Mouse (Mus musculus): ENCODE data around the gene Krtap3-1. TPM values are rescaled to one million over a fixed set of nuclear protein-coding genes. Genes with fewer than 3 reads are reported as not detected.

The Krtap3-1 gene
- total RNA-seq, 2 experiments from 2014 or later: not detected

DNA sequence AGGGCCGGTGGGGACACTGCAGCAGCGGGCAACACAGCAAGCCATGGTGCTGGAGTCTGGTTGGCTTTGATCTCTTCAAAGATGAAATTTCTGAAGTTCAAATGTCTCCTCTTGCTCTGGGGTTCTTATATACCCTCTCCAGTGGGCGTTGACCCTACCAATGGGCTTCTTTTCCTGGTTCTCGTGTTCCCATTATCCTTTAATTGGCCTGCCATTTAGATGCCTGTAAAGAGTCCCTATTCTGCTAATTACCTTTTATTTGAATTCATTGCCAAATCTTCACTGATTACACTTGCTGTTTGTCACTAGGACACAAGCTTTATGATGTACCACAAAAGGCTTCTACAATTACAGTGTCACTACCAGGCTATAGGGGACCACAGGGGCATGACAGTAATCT is 15.7 kb downstream of the Krtap3-1 start, which contains the start of gene Krtap3-3:
Gene Krtap3-3 (minus strand): TSS at position 101 of the 400 bp plus-strand sequence.
- intact Hi-C loops (cut with DNase I): no loop called here
- no peak for DNase-seq (ENCODE audit: low spot score in 2 of 2)

DNA sequence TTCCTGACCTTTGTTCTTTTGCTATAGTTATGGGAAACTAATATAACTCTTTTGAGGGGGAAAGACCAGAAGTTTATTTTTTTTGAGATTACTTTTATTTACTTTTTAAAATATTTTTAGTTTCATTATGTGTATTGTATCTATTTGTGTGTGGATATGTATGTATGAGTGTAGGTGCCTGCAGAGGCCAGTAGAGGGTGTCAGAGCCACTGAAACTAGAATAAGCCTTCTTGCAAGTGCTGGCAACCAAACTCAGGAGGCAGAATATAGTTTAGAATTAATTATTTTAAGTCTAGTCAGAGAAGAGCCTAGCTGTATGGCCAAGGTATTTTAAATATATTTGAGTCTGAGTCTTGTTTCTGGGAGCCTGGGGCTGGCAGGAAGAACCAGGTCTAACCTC is 18.5 kb downstream of the Krtap3-1 start:
- no peak for DNase-seq (ENCODE audit: low spot score in 2 of 2)
- intact Hi-C loops (cut with DNase I): no loop called here

DNA sequence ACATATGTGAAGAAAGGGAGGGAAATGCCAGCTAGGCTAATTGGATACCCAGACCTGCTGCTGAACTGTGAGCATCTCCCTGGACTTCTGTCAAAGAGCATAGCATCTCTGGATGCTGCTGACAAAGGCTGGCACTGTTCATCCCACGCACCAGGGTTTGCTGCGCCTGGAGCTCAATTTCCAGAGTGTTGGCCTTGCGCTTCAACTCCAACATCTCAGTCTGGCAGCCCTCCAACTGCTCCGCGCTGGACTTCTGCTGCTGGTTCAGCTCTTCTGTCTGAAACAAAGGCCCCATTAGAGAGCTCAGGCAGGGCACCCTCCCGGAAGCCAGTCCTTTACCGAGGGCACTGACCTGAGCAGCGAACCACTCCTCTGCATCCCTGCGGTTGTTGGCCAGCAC is 26.7 kb downstream of the Krtap3-1 start:
- DNase-seq (ENCODE audit: low spot score in 2 of 2): peak; percentile 26 to 40
- intact Hi-C loops (cut with DNase I): no loop called here

DNA sequence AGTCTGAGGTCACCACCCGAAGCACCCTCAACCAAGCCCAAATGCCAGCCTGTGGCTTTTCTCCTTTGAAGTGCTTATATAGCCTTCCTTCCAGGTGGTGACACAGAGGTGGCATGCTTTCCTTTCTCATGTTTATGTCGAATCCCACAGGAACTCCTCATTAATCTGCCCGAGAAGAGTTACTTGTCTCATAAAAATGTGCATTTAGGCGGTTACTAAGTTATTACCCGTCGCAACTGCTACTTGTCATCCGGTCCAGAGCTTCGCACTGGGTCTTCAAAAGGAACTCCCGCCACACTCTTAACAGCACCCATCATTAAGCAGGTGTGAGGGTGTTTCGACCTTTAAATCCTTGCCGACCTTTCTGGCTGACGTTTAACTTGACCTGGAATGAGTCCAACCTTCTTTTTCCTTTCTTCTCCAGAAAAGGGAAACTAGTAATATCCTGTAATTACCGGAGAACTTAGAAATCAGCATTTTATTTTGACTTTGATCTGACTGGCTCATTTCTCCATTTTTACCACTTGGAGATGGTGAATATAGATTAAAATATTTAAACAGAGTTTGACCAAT is 45.1 kb downstream of the Krtap3-1 start, which contains the start of gene Krt39:
Gene Krt39 (minus strand): TSS at position 51 of the 573 bp plus-strand sequence.
- no peak for DNase-seq (ENCODE audit: low spot score in 2 of 2)
- intact Hi-C loops (cut with DNase I): no loop called here

Other genes with a start within 250 kb of the Krtap3-1 start
- not detected for gene Krt25, start 243.7 kb downstream of the Krtap3-1 start, total RNA-seq (2021)
- under 1 TPM; 0.13 to 0.17 TPM for gene Krt26, start 228.7 kb downstream of the Krtap3-1 start, total RNA-seq (2021)
- gene Krt27, start 215.5 kb downstream of the Krtap3-1 start, total RNA-seq (2021): not detected
- gene Krt28, start 191.7 kb downstream of the Krtap3-1 start, total RNA-seq (2021): under 1 TPM; 0.22 to 0.34 TPM
- gene Krt10, start 177.3 kb downstream of the Krtap3-1 start, total RNA-seq (2021): 10 to 100 TPM; 12.2 to 13.8 TPM
- 1 to 10 TPM; 8.5 to 9.7 TPM for gene Krt12, start 144.4 kb downstream of the Krtap3-1 start, total RNA-seq (2021)
- not detected for gene Krt20, start 128.5 kb downstream of the Krtap3-1 start, total RNA-seq (2021)
- gene Krt23, start 73.5 kb downstream of the Krtap3-1 start, total RNA-seq (2021): not detected
- not detected for gene Krt39, start 45.3 kb downstream of the Krtap3-1 start, total RNA-seq (2021)
- not detected for gene Krt40, start 23.5 kb downstream of the Krtap3-1 start, total RNA-seq (2021)
- gene Krtap3-3, start 15.8 kb downstream of the Krtap3-1 start, total RNA-seq (2021): not detected
- not detected for gene Krtap3-2, start 9.8 kb downstream of the Krtap3-1 start, total RNA-seq (2021)
- not detected for gene Gm11939, start 7.2 kb downstream of the Krtap3-1 start, total RNA-seq (2021)
- gene Krtap1-5, start 14.4 kb upstream of the Krtap3-1 start, total RNA-seq (2021): not detected
- not detected for gene Krtap1-4, start 17.0 kb upstream of the Krtap3-1 start, total RNA-seq (2021)
- not detected for gene Krtap1-3, start 24.7 kb upstream of the Krtap3-1 start, total RNA-seq (2021)
- gene Krtap9-3, start 31.5 kb upstream of the Krtap3-1 start, total RNA-seq (2021): not detected
- gene Gm11938, start 36.7 kb upstream of the Krtap3-1 start, total RNA-seq (2021): not detected
- gene Gm11937, start 43.6 kb upstream of the Krtap3-1 start, total RNA-seq (2021): not detected
- gene Krtap2-4, start 48.2 kb upstream of the Krtap3-1 start, total RNA-seq (2021): not detected
- gene Gm11562, start 53.8 kb upstream of the Krtap3-1 start, total RNA-seq (2021): not detected
- not detected for gene Krtap4-1, start 61.6 kb upstream of the Krtap3-1 start, total RNA-seq (2021)
- not detected for gene Krtap4-2, start 68.5 kb upstream of the Krtap3-1 start, total RNA-seq (2021)
- not detected for gene Krtap4-7, start 77.5 kb upstream of the Krtap3-1 start, total RNA-seq (2021)
- gene Gm11555, start 83.6 kb upstream of the Krtap3-1 start, total RNA-seq (2021): not detected
- not detected for gene Gm11563, start 92.3 kb upstream of the Krtap3-1 start, total RNA-seq (2021)
- gene Krtap4-6, start 99.3 kb upstream of the Krtap3-1 start, total RNA-seq (2021): not detected
- gene Gm14190, start 124.1 kb upstream of the Krtap3-1 start, total RNA-seq (2021): not detected
- gene Gm14180, start 167.7 kb upstream of the Krtap3-1 start, total RNA-seq (2021): not detected
- not detected for gene Gm11595, start 206.3 kb upstream of the Krtap3-1 start, total RNA-seq (2021)
- not detected for gene Krtap4-8, start 214.1 kb upstream of the Krtap3-1 start, total RNA-seq (2021)
- not detected for gene Krtap4-9, start 218.6 kb upstream of the Krtap3-1 start, total RNA-seq (2021)
- not detected for gene Gm11596, start 226.8 kb upstream of the Krtap3-1 start, total RNA-seq (2021)
- gene Gm11569, start 232.3 kb upstream of the Krtap3-1 start, total RNA-seq (2021): not detected
- gene Gm11554, start 237.8 kb upstream of the Krtap3-1 start, total RNA-seq (2021): not detected
- not detected for gene Krtap4-13, start 243.3 kb upstream of the Krtap3-1 start, total RNA-seq (2021)
- gene Gm11564, start 249.0 kb upstream of the Krtap3-1 start, total RNA-seq (2021): not detected

All from left cerebral cortex, postnatal 14 days (tissue).